Mouse (Mus musculus): Measurements from ENCODE around the gene Tpst1.

The Tpst1 gene

GRCm38 (mm10) chr5:130073026-130073425 is at the start of gene Tpst1:
Gene Tpst1 (plus strand): TSS chr5:130073326.
- no peak for DNase-seq (ENCODE audit: low read depth, low spot score)

GRCm38 (mm10) chr5:130023767-130024539 is 49.2 kb upstream of the Tpst1 start:
- peak; percentile 95 for DNase-seq (ENCODE audit: low read depth, low spot score)

- DNase-seq (ENCODE audit: low read depth, low spot score): no peak
Observed at GRCm38 (mm10) chr5:130027134-130027533, 46.0 kb upstream of the Tpst1 start.

DNA sequence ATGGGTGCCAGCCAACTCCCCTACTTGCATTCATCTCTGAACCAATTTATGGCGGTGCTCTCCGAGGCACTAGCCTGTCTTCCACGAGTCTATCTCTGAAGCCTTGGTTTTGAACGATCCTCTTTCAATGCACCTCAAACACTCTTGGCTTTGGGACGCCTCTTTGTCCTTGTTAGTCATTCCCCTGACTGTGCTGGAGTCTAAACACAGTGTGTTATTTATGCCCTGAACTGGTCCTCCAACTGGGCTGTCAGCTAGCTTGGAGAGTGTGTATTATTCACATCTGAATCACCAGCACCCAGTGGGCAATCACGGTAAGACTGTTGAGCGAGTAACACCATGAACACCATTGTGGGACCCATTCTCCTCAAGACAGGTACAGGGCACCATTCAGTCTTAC is 45.4 kb upstream of the Tpst1 start:
- no peak for DNase-seq (ENCODE audit: low read depth, low spot score)

GRCm38 (mm10) chr5:130029142-130029897 is 43.8 kb upstream of the Tpst1 start, which contains the start of the genes Asl and Crcp:
Gene Asl (minus strand): TSS chr5:130029247.
Gene Crcp (plus strand): TSS chr5:130029290.
- peak; percentile 80 for DNase-seq (ENCODE audit: low read depth, low spot score)

DNA sequence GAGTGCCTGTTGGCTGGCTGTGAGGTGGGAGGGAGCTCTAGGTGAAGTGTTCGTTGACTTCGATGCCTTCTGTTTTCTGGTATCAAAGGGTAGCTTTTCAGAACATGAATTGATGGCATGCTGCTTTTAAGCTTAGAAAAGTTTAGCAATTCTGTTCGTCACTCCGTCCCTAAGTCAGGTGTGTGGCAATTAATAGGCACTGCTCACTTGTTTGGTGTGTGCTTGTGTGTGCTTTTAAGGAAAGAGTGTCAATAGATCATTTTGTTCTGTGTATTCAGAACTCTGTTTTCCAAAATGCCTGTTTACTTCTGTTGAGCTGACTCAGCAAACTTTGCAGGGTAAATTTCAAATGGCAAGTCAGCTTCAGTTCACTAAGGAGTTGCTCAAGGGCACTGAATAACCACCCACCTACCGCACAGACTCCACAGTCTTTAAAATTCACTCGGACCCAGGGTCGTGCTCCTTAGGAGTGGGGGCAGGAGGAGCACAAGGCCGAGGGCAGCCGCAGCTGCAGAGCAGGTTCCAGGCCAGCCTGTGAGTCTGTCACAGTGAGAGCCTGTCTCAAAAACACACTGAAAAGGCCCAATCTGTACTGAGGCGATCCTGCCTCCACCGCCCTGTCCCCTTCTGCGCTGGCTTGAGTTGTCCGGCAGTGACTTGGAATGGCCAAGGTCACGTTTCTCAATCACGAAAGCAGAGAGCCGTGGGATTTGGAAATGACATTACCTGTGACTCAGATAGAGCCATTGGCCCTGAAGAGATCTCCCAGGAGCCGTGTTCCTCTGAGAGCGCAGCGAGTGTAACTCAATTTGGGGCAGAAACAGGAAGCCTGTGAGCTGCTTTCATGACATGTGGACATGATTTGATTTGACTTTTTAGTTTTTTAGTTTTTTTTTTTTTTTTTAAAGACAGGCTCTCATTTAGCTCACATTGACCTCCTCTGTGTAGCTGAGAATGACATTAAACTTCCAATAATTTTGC is 41.4 kb upstream of the Tpst1 start:
- no peak for DNase-seq (ENCODE audit: low read depth, low spot score)

GRCm38 (mm10) chr5:130033869-130034268 is 39.3 kb upstream of the Tpst1 start:
- DNase-seq (ENCODE audit: low read depth, low spot score): no peak

DNA sequence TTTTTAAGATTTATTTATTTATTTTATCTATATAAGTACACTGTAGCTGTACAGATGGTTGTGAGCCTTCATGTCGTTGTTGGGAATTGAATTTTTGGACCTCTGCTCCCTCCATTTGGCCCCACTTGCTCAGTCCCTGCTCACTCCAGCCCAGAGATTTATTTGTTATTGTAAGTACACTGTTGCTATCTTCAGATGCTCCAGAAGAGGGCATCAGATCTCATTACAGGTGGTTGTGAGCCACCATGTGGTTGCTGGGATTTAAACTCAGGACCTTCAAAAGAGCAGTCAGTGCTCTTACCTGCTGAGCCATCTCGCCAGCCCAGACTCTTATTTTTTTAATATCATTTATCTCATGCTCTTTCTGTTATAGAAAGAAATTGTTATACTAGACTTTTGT is 36.8 kb upstream of the Tpst1 start:
- DNase-seq (ENCODE audit: low read depth, low spot score): peak; percentile 75

- peak; percentile 88 for DNase-seq (ENCODE audit: low read depth, low spot score)
Observed at GRCm38 (mm10) chr5:130037752-130038455, 35.2 kb upstream of the Tpst1 start.

DNA sequence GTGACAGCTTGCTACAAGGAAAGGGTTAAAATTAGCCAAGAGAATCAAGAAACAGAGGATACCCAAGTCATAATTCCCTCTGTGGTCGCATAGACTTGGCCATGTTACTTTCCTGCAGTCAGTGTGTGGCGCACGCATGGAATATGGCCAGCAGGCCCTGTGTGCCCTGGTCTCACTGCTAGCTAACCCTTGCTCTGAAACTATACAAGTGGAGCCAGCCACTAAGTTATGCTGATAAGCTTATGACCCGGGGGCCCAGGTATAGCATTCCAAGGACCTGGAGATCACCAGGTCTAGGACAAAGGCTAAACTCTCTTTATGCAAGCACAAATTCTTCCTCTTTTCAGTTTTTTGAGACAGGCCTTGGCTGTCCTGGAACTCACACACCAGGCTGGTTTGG is 32.3 kb upstream of the Tpst1 start:
- no peak for DNase-seq (ENCODE audit: low read depth, low spot score)

DNA sequence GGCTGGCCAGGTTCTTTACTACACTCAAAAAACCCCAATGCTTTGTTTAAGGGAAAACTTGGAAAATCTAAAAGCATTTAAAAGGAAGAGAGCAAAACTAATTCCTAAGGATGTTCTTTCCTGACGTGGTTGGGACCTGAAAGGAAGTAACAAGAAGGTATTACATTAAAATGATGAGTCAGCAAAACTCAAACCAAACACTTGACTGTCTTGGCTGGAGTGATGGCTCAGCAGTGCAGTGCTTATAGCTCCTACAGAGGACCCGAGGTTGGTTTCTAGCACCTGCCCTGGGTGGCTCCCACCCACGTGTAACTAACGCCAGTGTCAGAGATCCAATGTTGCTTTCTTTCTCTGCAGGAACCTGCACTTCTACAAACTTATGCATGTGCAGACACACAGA is 31.9 kb upstream of the Tpst1 start:
- no peak for DNase-seq (ENCODE audit: low read depth, low spot score)

DNA sequence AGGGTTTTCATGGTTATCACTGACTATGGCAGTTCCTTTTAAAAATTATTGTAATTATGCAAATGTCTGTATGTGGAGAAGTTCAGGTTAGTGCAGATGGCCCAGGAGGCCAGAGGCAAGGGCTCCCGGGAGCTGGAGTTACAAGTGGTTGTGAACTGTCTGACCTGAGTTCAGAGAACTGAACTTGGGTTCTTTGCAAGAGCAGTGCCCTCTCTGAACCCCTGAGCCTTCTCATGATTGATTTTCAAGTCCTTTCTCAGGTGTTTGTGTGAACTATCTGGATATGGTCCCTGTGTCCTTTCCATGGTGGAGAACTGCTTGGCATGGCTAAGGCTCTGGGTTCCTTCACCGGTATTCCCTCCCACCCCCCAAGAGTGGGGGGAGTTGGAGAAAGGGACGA is 29.4 kb upstream of the Tpst1 start:
- DNase-seq (ENCODE audit: low read depth, low spot score): no peak

GRCm38 (mm10) chr5:130044201-130044695 is 28.9 kb upstream of the Tpst1 start:
- no peak for DNase-seq (ENCODE audit: low read depth, low spot score)

- DNase-seq (ENCODE audit: low read depth, low spot score): no peak
Observed at GRCm38 (mm10) chr5:130046100-130046499, 27.0 kb upstream of the Tpst1 start.

DNA sequence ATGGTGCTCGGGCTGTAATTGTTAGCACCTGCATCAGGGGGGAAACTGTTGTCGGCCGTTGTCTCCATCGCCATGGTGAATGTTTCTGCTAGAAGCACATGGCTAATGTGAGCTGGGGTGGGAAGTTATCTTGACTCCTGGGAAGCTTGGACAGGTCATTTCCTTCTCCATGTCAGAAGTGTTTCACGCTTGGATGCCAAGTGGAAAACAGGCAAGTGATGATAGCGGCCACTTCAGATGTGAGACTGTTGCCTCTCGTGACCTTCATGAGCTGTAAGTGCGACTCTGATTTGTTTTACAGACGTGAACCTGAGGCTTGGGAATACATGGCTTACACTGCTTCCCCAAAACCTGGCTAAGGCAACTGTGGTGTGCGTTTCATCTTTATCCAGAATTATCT is 26.5 kb upstream of the Tpst1 start:
- DNase-seq (ENCODE audit: low read depth, low spot score): no peak

- DNase-seq (ENCODE audit: low read depth, low spot score): peak; percentile 66
Observed at GRCm38 (mm10) chr5:130047013-130047412, 26.1 kb upstream of the Tpst1 start.

DNA sequence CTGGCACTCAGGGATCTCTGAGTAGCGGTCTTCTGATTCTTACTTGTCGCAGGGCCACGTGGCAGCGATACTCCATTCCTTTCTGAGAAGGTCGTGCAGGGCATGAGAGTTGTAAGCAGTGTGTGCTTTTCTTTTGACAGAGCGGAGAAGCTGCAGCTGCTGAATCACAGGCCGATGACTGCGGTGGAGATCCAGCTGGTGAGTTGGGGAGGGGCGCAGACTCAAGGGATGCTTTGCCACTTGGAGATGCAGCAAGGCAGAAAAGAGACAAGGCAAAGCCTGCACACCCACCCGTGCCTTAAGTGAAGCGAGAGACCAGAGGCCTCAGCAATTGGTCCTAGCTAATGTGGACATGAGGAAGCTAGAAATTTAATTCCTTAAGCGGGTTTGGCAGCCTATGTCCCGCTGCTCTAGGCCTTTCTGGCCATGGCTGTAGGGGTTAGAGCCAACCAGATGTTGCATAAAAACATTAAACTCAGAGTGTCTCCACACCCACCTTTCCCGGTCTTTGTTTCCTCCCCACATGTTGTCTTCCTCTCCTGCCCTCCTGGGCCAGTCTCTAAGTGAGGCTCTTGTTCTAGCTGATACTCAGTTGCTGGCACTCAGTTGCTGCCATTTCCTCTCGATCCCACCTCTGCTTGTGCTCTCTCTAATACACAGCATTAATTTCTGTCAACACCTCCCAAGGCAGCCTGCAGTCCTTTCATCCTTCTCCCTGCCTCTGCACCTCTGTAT is 24.2 kb upstream of the Tpst1 start:
- no peak for DNase-seq (ENCODE audit: low read depth, low spot score)

DNA sequence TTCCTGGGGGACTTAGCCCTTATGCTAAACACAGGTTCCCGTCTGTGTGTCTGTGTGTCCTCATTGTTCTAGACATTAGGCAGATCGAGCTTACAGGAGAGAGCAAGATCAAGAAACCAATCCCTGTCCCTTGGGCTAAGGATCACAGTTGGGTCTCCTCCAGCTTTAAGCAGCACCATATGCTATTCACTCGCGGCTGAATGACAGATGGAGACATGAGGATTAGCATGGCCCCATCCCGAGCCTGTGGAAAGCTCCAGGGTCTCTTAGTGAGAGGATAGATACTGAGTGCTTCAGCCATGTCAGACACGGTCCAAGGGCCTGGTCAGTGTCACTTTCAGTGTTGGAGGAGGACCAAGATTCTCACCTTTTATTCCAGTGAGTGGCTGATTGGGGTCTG is 22.7 kb upstream of the Tpst1 start:
- no peak for DNase-seq (ENCODE audit: low read depth, low spot score)

GRCm38 (mm10) chr5:130051073-130051860 is 21.9 kb upstream of the Tpst1 start:
- no peak for DNase-seq (ENCODE audit: low read depth, low spot score)

All from ES-CJ7 (cell line).